Mouse (Mus musculus) forebrain, embryonic 10.5 days (tissue): Measurements from ENCODE around the gene Mia2. TPM values are rescaled to one million over a fixed set of nuclear protein-coding genes. Genes with fewer than 3 reads are reported as not detected.
"Not testable (repeated sequence)": the region's sequence is repeated elsewhere in the genome, so short reads cannot be mapped to it uniquely, and the experiment has no call there.

ENCODE experiments used
- DNase-seq: peaks from one replicate; pipeline ENCODE4 v3.0.0-alpha.2; 2017; ENCODE audit warnings: low spot score; ENCODE audit errors: extremely low spot score
- H3K27ac ChIP-seq: fragments of 300-500 bp; sonication (generic); 2 replicates; pipeline ENCODE4 v1.5.1; 2016; ENCODE audit warnings: mild to moderate bottlenecking
- H3K27me3 ChIP-seq: fragments of 300-500 bp; sonication (generic); 2 replicates; pipeline ENCODE4 v1.6.1; 2016; ENCODE audit warnings: mild to moderate bottlenecking; ENCODE audit not compliant: poor library complexity, severe bottlenecking
- H3K36me3 ChIP-seq: fragments of 300-500 bp; sonication (generic); replicated peaks from 2 replicates; pipeline ENCODE4 v1.6.1; 2016; ENCODE audit warnings: mild to moderate bottlenecking, moderate library complexity
- H3K4me1 ChIP-seq: fragments of 300-500 bp; sonication (generic); 2 replicates; pipeline ENCODE4 v1.6.1; 2016
- H3K4me3 ChIP-seq: fragments of 300-500 bp; sonication (generic); 2 replicates; pipeline ENCODE4 v1.5.1; 2016; ENCODE audit warnings: mild to moderate bottlenecking, moderate library complexity
- H3K9me3 ChIP-seq: fragments of 300-500 bp; sonication (generic); 2 replicates; pipeline ENCODE4 v1.6.1; 2016; ENCODE audit warnings: mild to moderate bottlenecking, moderate library complexity
- WGBS: fragments of 180-500 bp; shearing (Covaris S2); methylation state at CpG from one replicate; pipeline ENCODE4 v1.1.7; 2016; 5-methylcytosine and 5-hydroxymethylcytosine counted together
- polyA plus RNA-seq: library from polyadenylated mRNA; unstranded; fragments of >200 nt; fragmentation: Nextera tagmentation; extraction: Ambion mirVana; gene quantifications from 2 replicates; pipeline ENCODE4 v1.2.1, GENCODE M21; 2016

Mia2 gene
- polyA plus RNA-seq, result 43.8 and 46.3 TPM in 2 replicates

- no peaks in the 10 kb centered on the region for H3K27me3 ChIP-seq
- no peaks in the 10 kb centered on the region for H3K9me3 ChIP-seq
- WGBS, result 91% methylated on average over 19 of the region's 19 CpGs
- no peak for DNase-seq
- no peaks in the 10 kb centered on the region for H3K36me3 ChIP-seq
- H3K4me1 ChIP-seq, result no peaks in the 10 kb centered on the region
- H3K4me3 ChIP-seq, result no peak within 1 kb of the TSS
- no peak within 1 kb of the TSS for H3K27ac ChIP-seq
These were observed at the start of gene Mia2 for GRCm38 (mm10) chr12:59095104-59096025. TSS of gene Mia2 (plus strand) at chr12:59095799.

- Histone ChIP-seq H3K27ac (no peak overlapping the region), H3K36me3 (peaks cover 81% of the 10 kb centered on the region), H3K27me3 (no peaks in the 10 kb centered on the region), H3K4me3 (no peak overlapping the region), H3K4me1 (no peaks in the 10 kb centered on the region), H3K9me3 (no peaks in the 10 kb centered on the region; the same call in 1 of the 2 replicates)
- 95% methylated on average over 3 of the region's 3 CpGs for WGBS
- DNase-seq, result no peak
These were observed 43.1 kb upstream of the Mia2 start for GRCm38 (mm10) chr12:59052470-59052869.

GRCm38 (mm10) chr12:59053166-59053565 is 42.4 kb upstream of the Mia2 start:
- 88% methylated on average over 5 of the region's 5 CpGs for WGBS
- peaks cover 80% of the 10 kb centered on the region for H3K36me3 ChIP-seq
- no peaks in the 10 kb centered on the region for H3K4me1 ChIP-seq
- no peaks in the 10 kb centered on the region; the same call in 1 of the 2 replicates for H3K9me3 ChIP-seq
- DNase-seq, result no peak
- H3K27ac ChIP-seq, result no peak overlapping the region
- no peaks in the 10 kb centered on the region for H3K27me3 ChIP-seq
- H3K4me3 ChIP-seq, result no peak overlapping the region

GRCm38 (mm10) chr12:59053976-59054375 is 41.6 kb upstream of the Mia2 start:
- H3K36me3 ChIP-seq, result peaks cover 81% of the 10 kb centered on the region
- H3K27ac ChIP-seq, result no peak overlapping the region
- H3K9me3 ChIP-seq, result no peaks in the 10 kb centered on the region; the same call in 1 of the 2 replicates
- no peaks in the 10 kb centered on the region for H3K27me3 ChIP-seq
- H3K4me3 ChIP-seq, result no peak overlapping the region
- no peaks in the 10 kb centered on the region for H3K4me1 ChIP-seq
- no peak for DNase-seq

- H3K36me3 ChIP-seq, result peaks cover 76% of the 10 kb centered on the region
These were observed 40.3 kb upstream of the Mia2 start for GRCm38 (mm10) chr12:59055196-59055850.

GRCm38 (mm10) chr12:59056222-59056621 is 39.4 kb upstream of the Mia2 start:
- H3K4me1 ChIP-seq, result peaks cover 18% of the 10 kb centered on the region
- H3K9me3 ChIP-seq, result no peaks in the 10 kb centered on the region; the same call in 1 of the 2 replicates
- no peak overlapping the region for H3K27ac ChIP-seq
- H3K4me3 ChIP-seq, result no peak overlapping the region
- DNase-seq, result no peak
- peaks cover 73% of the 10 kb centered on the region for H3K36me3 ChIP-seq
- no peaks in the 10 kb centered on the region for H3K27me3 ChIP-seq
- WGBS, result 96% methylated on average over 11 of the region's 11 CpGs

More at GRCm38 (mm10) chr12:59055196-59055850, 40.3 kb upstream of the Mia2 start:
- no peak overlapping the region for H3K4me3 ChIP-seq
- H3K9me3 ChIP-seq, result no peaks in the 10 kb centered on the region; the same call in 1 of the 2 replicates
- WGBS, result 93% methylated on average over 4 of the region's 4 CpGs
- no peaks in the 10 kb centered on the region for H3K27me3 ChIP-seq
- H3K4me1 ChIP-seq, result peaks cover 13% of the 10 kb centered on the region
- DNase-seq, result no peak
- H3K27ac ChIP-seq, result no peak overlapping the region

- H3K27me3 ChIP-seq, H3K9me3 ChIP-seq, DNase-seq, H3K27ac ChIP-seq, H3K4me3 ChIP-seq: not testable (repeated sequence)
- WGBS, result 91% methylated on average over 5 of the region's 5 CpGs
- H3K36me3 ChIP-seq, result peaks cover 61% of the 10 kb centered on the region
- peaks cover 20% of the 10 kb centered on the region for H3K4me1 ChIP-seq
These were observed 37.4 kb upstream of the Mia2 start for GRCm38 (mm10) chr12:59058242-59058641.

- 69% methylated on average over 4 of the region's 4 CpGs for WGBS
- no peaks in the 10 kb centered on the region for H3K27me3 ChIP-seq
- H3K27ac ChIP-seq, result peak overlapping the region; percentile 96
- DNase-seq, result no peak
- peaks cover 43% of the 10 kb centered on the region for H3K36me3 ChIP-seq
- no peaks in the 10 kb centered on the region; the same call in 1 of the 2 replicates for H3K9me3 ChIP-seq
- H3K4me1 ChIP-seq, result peaks cover 20% of the 10 kb centered on the region
- H3K4me3 ChIP-seq, result peak overlapping the region; percentile 86
These were observed 35.3 kb upstream of the Mia2 start for GRCm38 (mm10) chr12:59060322-59060721.

GRCm38 (mm10) chr12:59060993-59061595 is 34.5 kb upstream of the Mia2 start, which contains the start of gene Trappc6b:
TSS of gene Trappc6b (minus strand) at chr12:59061472.
- under 1% methylated on average over 49 of the region's 49 CpGs for WGBS
- Histone ChIP-seq H3K27ac (peak within 1 kb of the TSS; percentile 96), H3K27me3 (no peaks in the 10 kb centered on the region), H3K4me3 (peak within 1 kb of the TSS; percentile 86), H3K36me3 (peaks cover 35% of the 10 kb centered on the region), H3K9me3 (no peaks in the 10 kb centered on the region; the same call in 1 of the 2 replicates), H3K4me1 (peaks cover 25% of the 10 kb centered on the region)
- DNase-seq, result peak; percentile 87

GRCm38 (mm10) chr12:59064837-59065236 is 30.8 kb upstream of the Mia2 start:
- peaks cover 29% of the 10 kb centered on the region for H3K4me1 ChIP-seq
- no peak overlapping the region for H3K4me3 ChIP-seq
- WGBS, result 82% methylated on average over 8 of the region's 8 CpGs
- H3K27ac ChIP-seq, result no peak overlapping the region
- no peaks in the 10 kb centered on the region for H3K27me3 ChIP-seq
- H3K36me3 ChIP-seq, result peaks cover 19% of the 10 kb centered on the region
- no peak for DNase-seq
- H3K9me3 ChIP-seq, result no peaks in the 10 kb centered on the region

- Histone ChIP-seq H3K4me3 (peak overlapping the region; percentile 85), H3K4me1 (peaks cover 21% of the 10 kb centered on the region), H3K27me3 (no peaks in the 10 kb centered on the region), H3K27ac (peak overlapping the region; percentile 97), H3K36me3 (peaks cover 29% of the 10 kb centered on the region), H3K9me3 (no peaks in the 10 kb centered on the region)
- DNase-seq, result no peak
- WGBS, result 68% methylated on average over 3 of the region's 3 CpGs
These were observed 29.8 kb upstream of the Mia2 start for GRCm38 (mm10) chr12:59065776-59066175.

GRCm38 (mm10) chr12:59066448-59067077 is 29.0 kb upstream of the Mia2 start, which contains the start of gene Pnn:
TSS of gene Pnn (plus strand) at chr12:59066884.
- peaks cover 36% of the 10 kb centered on the region for H3K36me3 ChIP-seq
- under 1% methylated on average over 43 of the region's 43 CpGs for WGBS

More at GRCm38 (mm10) chr12:59066448-59067077, 29.0 kb upstream of the Mia2 start, which contains the start of gene Pnn:
- Histone ChIP-seq H3K27ac (peak within 1 kb of the TSS; percentile 97), H3K27me3 (no peaks in the 10 kb centered on the region), H3K4me3 (peak within 1 kb of the TSS; percentile 85), H3K9me3 (no peaks in the 10 kb centered on the region), H3K4me1 (peaks cover 17% of the 10 kb centered on the region)
- peak; percentile 97 for DNase-seq
